Mouse (Mus musculus): ENCODE data around the gene Il6ra.

DNA sequence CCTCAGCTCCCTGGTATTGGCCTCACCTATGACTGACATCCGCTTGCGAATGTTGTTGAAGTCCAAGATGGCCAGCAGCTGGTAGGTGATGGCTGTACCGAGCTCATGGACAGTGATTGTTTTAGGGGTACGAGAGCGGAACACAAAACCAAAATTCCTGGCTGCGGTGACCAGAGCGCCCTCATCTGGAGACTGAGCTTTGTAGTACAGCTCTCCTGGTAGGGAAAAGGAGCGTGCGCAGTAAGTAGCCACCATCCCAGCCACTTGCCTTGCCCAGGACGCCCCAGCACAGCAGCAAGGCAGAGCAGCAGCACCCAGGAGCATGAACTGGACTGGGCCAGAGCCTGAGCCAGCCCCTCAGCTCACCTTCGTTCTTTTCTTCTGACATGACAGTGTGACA lies 35.0 kb upstream of the Il6ra start:
- TF ChIP-seq TAL1 (IDR thresholded peaks at IDR 0.05; ENCODE audit: low read length) (no peak), GATA1 (IDR thresholded peaks at IDR 0.05; ENCODE audit: low read length) (no peak)

Measured in erythroblast, embryonic 14.5 days (primary cell).